Mouse (Mus musculus) central nervous system, embryonic 14 days (tissue): ENCODE results near the gene Kif4. TPM values are rescaled to one million over a fixed set of nuclear protein-coding genes. Genes with fewer than 3 reads are reported as not detected.

Experiments used
- polyA plus RNA-seq: library from polyadenylated mRNA; depleted of rRNA; stranded (reverse); fragments of >200 nt; gene quantifications from 2 replicates; pipeline ENCODE4 v1.2.3, GENCODE M21; 2012; rRNA removed

Gene Kif4
- 10.7 and 16.5 TPM in 2 replicates for polyA plus RNA-seq

GRCm38 (mm10) chrX:100625546-100625801, at the start of gene Kif4:
Gene Kif4 (plus strand): TSS chrX:100625737.

GRCm38 (mm10) chrX:100594791-100595190, 30.7 kb upstream of the Kif4 start, which contains the start of gene P2ry4:
Gene P2ry4 (minus strand): TSS chrX:100594869.

GRCm38 (mm10) chrX:100605314-100605713, 20.2 kb upstream of the Kif4 start, which contains the start of gene Arr3:
Gene Arr3 (plus strand): TSS chrX:100605497.

GRCm38 (mm10) chrX:100625802-100626793, 561 bp downstream of the Kif4 start, which contains the start of gene Pdzd11:
Gene Pdzd11 (minus strand): TSS chrX:100626568.

GRCm38 (mm10) chrX:100729665-100730188, 104.2 kb downstream of the Kif4 start, which contains the start of gene Gdpd2:
Gene Gdpd2 (plus strand): TSS chrX:100729873.

GRCm38 (mm10) chrX:100767181-100767884, 141.8 kb downstream of the Kif4 start, which contains the start of gene Dlg3:
Gene Dlg3 (plus strand): TSS chrX:100767722.

Other genes starting within 250 kb of the Kif4 start
- not detected in 2 replicates for gene Otud6a, start 196.7 kb upstream of the Kif4 start, polyA plus RNA-seq
- 0.31 and 0.38 TPM in 2 replicates for gene Awat2, start 183.0 kb upstream of the Kif4 start, polyA plus RNA-seq
- gene Igbp1, start 131.4 kb upstream of the Kif4 start, polyA plus RNA-seq, result 52.7 and 57.8 TPM in 2 replicates
- 0.01 TPM in 1 of 2 replicates, not detected in the other for gene Dgat2l6, start 100.9 kb upstream of the Kif4 start, polyA plus RNA-seq
- not detected in 2 replicates for gene Awat1, start 53.5 kb upstream of the Kif4 start, polyA plus RNA-seq
- 0.03 and 0.06 TPM in 2 replicates for gene P2ry4, start 30.9 kb upstream of the Kif4 start, polyA plus RNA-seq
- gene Arr3, start 20.2 kb upstream of the Kif4 start, polyA plus RNA-seq, result 0.09 and 0.17 TPM in 2 replicates
- 67.7 and 72.6 TPM in 2 replicates for gene Pdzd11, start 831 bp downstream of the Kif4 start, polyA plus RNA-seq
- 43.3 and 48.7 TPM in 2 replicates for gene Gdpd2, start 104.1 kb downstream of the Kif4 start, polyA plus RNA-seq
- gene Dlg3, start 142.0 kb downstream of the Kif4 start, polyA plus RNA-seq, result 50.6 and 59.5 TPM in 2 replicates